7 mouse cellular contexts compared by ENCODE assay signal in genomic region chr2:30967352-30968327, GRCm38 (mm10). TPM values are rescaled to one million over a fixed set of nuclear protein-coding genes. Genes with fewer than 3 reads are reported as not detected.
DNase-seq lines count a peak whose midpoint lies in the region; ATAC-seq and TF ChIP-seq lines count a peak whose summit lies in the region.

TSS of gene Tor1a (minus strand) at chr2:30967933.

- peak within 1 kb of the TSS; percentile 92 for H3K9ac ChIP-seq in intestine, postnatal 0 days (ENCODE audit: low read depth, low read length)
- H3K9ac ChIP-seq in midbrain, embryonic 12.5 days (replicated peaks): peak within 1 kb of the TSS; percentile 88

- no peaks in the 10 kb centered on the region for H3K9me3 ChIP-seq in intestine, postnatal 0 days (ENCODE audit: control insufficient read depth)
- H3K9me3 ChIP-seq in midbrain, embryonic 12.5 days: no peaks in the 10 kb centered on the region

- TF ChIP-seq CTCF in intestine, postnatal 0 days (IDR thresholded peaks at IDR 0.05; ENCODE audit: low read depth): peak; percentile 37; the same call in 1 of the 2 replicates
- TF ChIP-seq CTCF in small intestine, adult 2 months (IDR thresholded peaks at IDR 0.05; ENCODE audit: extremely low read depth, insufficient read length, insufficient replicate concordance, low read depth, low read length): no peak

- H3K4me2 ChIP-seq in intestine, postnatal 0 days (replicated peaks; ENCODE audit: low read depth): peak within 1 kb of the TSS; percentile 84
- peak within 1 kb of the TSS; percentile 94 for H3K4me2 ChIP-seq in midbrain, embryonic 12.5 days (replicated peaks)

- H3K27ac ChIP-seq in intestine, postnatal 0 days (ENCODE audit: low read depth, low read length): peak within 1 kb of the TSS; percentile 93
- peak within 1 kb of the TSS; percentile 67 for H3K27ac ChIP-seq in midbrain, embryonic 12.5 days (replicated peaks)
- peak within 1 kb of the TSS; percentile 87 for H3K27ac ChIP-seq in small intestine, adult 2 months (ENCODE audit: insufficient read depth, low read depth, low read length)

- peak; percentile 80 for DNase-seq in adrenal gland, adult 8-10 months
- DNase-seq in embryo, embryonic 9.5 days (ENCODE audit: extremely low spot score): peak; percentile 92
- no peak for DNase-seq in gonadal fat pad, adult 2 months (ENCODE audit: low read depth)
- peak; percentile 93 for DNase-seq in left cerebral cortex, postnatal 4 days

- 3% methylated on average over 57 of the region's 59 CpGs for WGBS in intestine, postnatal 0 days
- 2% methylated on average over 59 of the region's 59 CpGs for WGBS in midbrain, embryonic 12.5 days
- WGBS in small intestine, adult 2 months: 2% methylated on average over 59 of the region's 59 CpGs

- peaks cover 28% of the 10 kb centered on the region for H3K36me3 ChIP-seq in intestine, postnatal 0 days (ENCODE audit: control insufficient read depth, insufficient read depth)
- peaks cover 46% of the 10 kb centered on the region for H3K36me3 ChIP-seq in midbrain, embryonic 12.5 days
- H3K36me3 ChIP-seq in small intestine, adult 2 months (ENCODE audit: control insufficient read depth, insufficient read depth, low read length): peaks cover 26% of the 10 kb centered on the region

- intact Hi-C loops in left cerebral cortex, postnatal 4 days (cut with DNase I): no loop called here

- TF ChIP-seq POLR2A in small intestine, adult 2 months (IDR thresholded peaks at IDR 0.05; ENCODE audit: low read depth, low read length): peak; percentile 78

- H3K27me3 ChIP-seq in intestine, postnatal 0 days (replicated peaks; ENCODE audit: control insufficient read depth, insufficient read depth, low read length): no peaks in the 10 kb centered on the region
- no peaks in the 10 kb centered on the region for H3K27me3 ChIP-seq in midbrain, embryonic 12.5 days
- no peaks in the 10 kb centered on the region for H3K27me3 ChIP-seq in small intestine, adult 2 months (ENCODE audit: control insufficient read depth, insufficient read depth, low read length)

- peak within 1 kb of the TSS; percentile 98 for H3K4me3 ChIP-seq in intestine, postnatal 0 days (ENCODE audit: low read depth, low read length)
- peak within 1 kb of the TSS; percentile 83 for H3K4me3 ChIP-seq in midbrain, embryonic 12.5 days
- H3K4me3 ChIP-seq in small intestine, adult 2 months (ENCODE audit: low read depth, low read length): peak within 1 kb of the TSS; percentile 100

- peak; percentile 87 for ATAC-seq in intestine, postnatal 0 days
- peak; percentile 96 for ATAC-seq in midbrain, embryonic 12.5 days (ENCODE audit: low FRiP score, low read depth)

- peaks cover 6% of the 10 kb centered on the region; the same call in 1 of the 2 replicates for H3K4me1 ChIP-seq in intestine, postnatal 0 days (replicated peaks; ENCODE audit: control insufficient read depth, insufficient read depth, low read length)
- peaks cover 18% of the 10 kb centered on the region for H3K4me1 ChIP-seq in midbrain, embryonic 12.5 days
- peaks cover 20% of the 10 kb centered on the region for H3K4me1 ChIP-seq in small intestine, adult 2 months (ENCODE audit: control insufficient read depth, insufficient read depth, insufficient read length, low read length)

RNA-seq across cellular contexts. Expression of gene Tor1a, which starts in this region (rescaled TPM):
- 10 to 100 TPM; 32.6 to 42.3 (median 37.4) TPM for total RNA-seq in adrenal gland, adult 8-10 months (2022)
- 37.4 and 41.5 TPM in 2 replicates for polyA plus RNA-seq in gonadal fat pad, adult 2 months (2012; rRNA removed)
- 90.3 and 95.4 TPM in 2 replicates for polyA plus RNA-seq in intestine, postnatal 0 days (2015; fragmentation: Nextera tagmentation; extraction: Ambion mirVana)
- total RNA-seq in left cerebral cortex, postnatal 4 days (2021): 10 to 100 TPM; 44.7 to 48.7 TPM
- 87.7 and 92.3 TPM in 2 replicates for polyA plus RNA-seq in midbrain, embryonic 12.5 days (2016; fragmentation: Nextera tagmentation; extraction: Ambion mirVana)
- 38.8 and 78.6 TPM in 2 replicates for polyA plus RNA-seq in small intestine, adult 2 months (2012; rRNA removed)
